Mouse (Mus musculus): ENCODE results near the gene Slc6a2.

The Slc6a2 gene

GRCm38 (mm10) chr8:93038831-93039230 lies 79.0 kb downstream of the Slc6a2 start:
- no peak for DNase-seq

- DNase-seq, result no peak
Observed at GRCm38 (mm10) chr8:93040256-93040655, 80.4 kb downstream of the Slc6a2 start.

GRCm38 (mm10) chr8:93040776-93041567 lies 81.1 kb downstream of the Slc6a2 start:
- no peak for DNase-seq

GRCm38 (mm10) chr8:93043083-93043482 lies 83.2 kb downstream of the Slc6a2 start:
- no peak for DNase-seq

- no peak for DNase-seq
Observed at GRCm38 (mm10) chr8:93048092-93048491, 88.2 kb downstream of the Slc6a2 start, which contains the start of gene Ces1a. Gene Ces1a (minus strand): TSS chr8:93048192.

GRCm38 (mm10) chr8:93048510-93049416 lies 88.9 kb downstream of the Slc6a2 start:
- DNase-seq, result no peak

Measured in cerebellum, adult 9-10 months (tissue).